Mouse (Mus musculus): ENCODE measurements around the gene Acss2. TPM values are rescaled to one million over a fixed set of nuclear protein-coding genes. Genes with fewer than 3 reads are reported as not detected.

The Acss2 gene
- polyA plus RNA-seq (2015; fragmentation: Nextera tagmentation; extraction: Ambion mirVana) = 15.0 and 16.8 TPM in 2 replicates

- TF ChIP-seq EP300 (IDR thresholded peaks at IDR 0.05) = no peak
- peak; percentile 89 for TF ChIP-seq CTCF (IDR thresholded peaks at IDR 0.05)
- DNase-seq (ENCODE audit: low spot score) (peak; percentile 100), ATAC-seq (peak; percentile 99)
- Histone ChIP-seq H3K4me3 (ENCODE audit: low read depth, low read length) (peak within 1 kb of the TSS; percentile 74), H3K27me3 (replicated peaks; ENCODE audit: insufficient read depth, low read length) (no peaks in the 10 kb centered on the region; the same call in 1 of the 2 replicates), H3K9ac (replicated peaks; ENCODE audit: low read depth) (peak within 1 kb of the TSS; percentile 39), H3K4me2 (replicated peaks; ENCODE audit: low read depth, low read length) (peak within 1 kb of the TSS; percentile 80), H3K36me3 (ENCODE audit: insufficient read depth, low read length) (no peaks in the 10 kb centered on the region), H3K4me1 (ENCODE audit: insufficient read depth, low read depth, low read length) (peaks cover 5% of the 10 kb centered on the region; the same call in 1 of the 2 replicates), H3K9me3 (ENCODE audit: low read length) (no peaks in the 10 kb centered on the region), H3K27ac (ENCODE audit: low read length) (peak within 1 kb of the TSS; percentile 68)
- WGBS = 2% methylated on average over 69 of the region's 70 CpGs
Observed at GRCm38 (mm10) chr2:155517455-155518423, at the start of gene Acss2, which contains the start of gene Ggt7. Gene Acss2 (plus strand): TSS chr2:155517948. Gene Ggt7 (minus strand): TSS chr2:155518237.

GRCm38 (mm10) chr2:155472671-155473569, 44.8 kb upstream of the Acss2 start:
- DNase-seq (ENCODE audit: low spot score) = peak; percentile 73
- Histone ChIP-seq H3K4me2 (replicated peaks; ENCODE audit: low read depth, low read length) (peak overlapping the region; percentile 77), H3K27me3 (replicated peaks; ENCODE audit: insufficient read depth, low read length) (no peaks in the 10 kb centered on the region), H3K9ac (replicated peaks; ENCODE audit: low read depth) (peak overlapping the region; percentile 96), H3K4me1 (ENCODE audit: insufficient read depth, low read depth, low read length) (peaks cover 9% of the 10 kb centered on the region; the same call in 1 of the 2 replicates), H3K9me3 (ENCODE audit: low read length) (no peaks in the 10 kb centered on the region), H3K36me3 (ENCODE audit: insufficient read depth, low read length) (no peaks in the 10 kb centered on the region), H3K4me3 (ENCODE audit: low read depth, low read length) (peak overlapping the region; percentile 96), H3K27ac (ENCODE audit: low read length) (peak overlapping the region; percentile 94)
- WGBS = 1% methylated on average over 30 of the region's 71 CpGs
- ATAC-seq = peak; percentile 78
- TF ChIP-seq EP300 (IDR thresholded peaks at IDR 0.05) = no peak
- TF ChIP-seq CTCF (IDR thresholded peaks at IDR 0.05) = no peak

DNA sequence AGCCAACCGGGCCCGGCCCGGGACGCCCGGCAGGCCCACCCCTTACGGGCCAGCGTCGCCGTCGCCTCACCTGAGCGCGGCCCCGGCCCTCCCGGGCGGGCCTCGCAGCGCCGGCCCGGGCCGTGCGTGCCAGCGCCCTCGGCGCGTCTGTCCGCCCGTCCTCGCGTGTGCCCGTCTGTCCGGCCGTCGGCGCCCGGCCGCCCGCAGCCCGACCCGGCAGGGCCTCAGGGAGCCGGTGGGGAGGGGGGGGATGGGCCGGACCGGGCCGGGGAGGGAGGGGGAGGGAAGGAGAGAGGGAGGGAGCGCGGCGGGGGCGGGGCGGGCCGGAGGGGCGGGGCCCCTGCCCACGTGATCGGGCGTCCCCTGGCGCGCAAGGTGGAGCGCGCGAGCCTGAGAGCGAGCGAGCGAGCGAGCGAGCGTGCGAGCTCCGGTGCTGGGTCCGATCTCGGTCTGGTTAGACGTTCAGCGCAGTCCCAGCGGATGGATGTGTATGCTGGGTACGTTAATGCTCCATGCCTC, 44.1 kb upstream of the Acss2 start, which contains the start of gene Ncoa6:
Gene Ncoa6, minus strand, starts transcription at position 325 of the 519 bp plus-strand sequence.
- peak within 1 kb of the TSS; percentile 77 for H3K4me2 ChIP-seq (replicated peaks; ENCODE audit: low read depth, low read length)
- H3K4me3 ChIP-seq (ENCODE audit: low read depth, low read length) = peak within 1 kb of the TSS; percentile 96
- DNase-seq (ENCODE audit: low spot score) (peak; percentile 84), ATAC-seq (peak; percentile 88)
- H3K27me3 ChIP-seq (replicated peaks; ENCODE audit: insufficient read depth, low read length) = no peaks in the 10 kb centered on the region
- H3K4me1 ChIP-seq (ENCODE audit: insufficient read depth, low read depth, low read length) = peaks cover 9% of the 10 kb centered on the region; the same call in 1 of the 2 replicates
- peak within 1 kb of the TSS; percentile 94 for H3K27ac ChIP-seq (ENCODE audit: low read length)
- no peaks in the 10 kb centered on the region for H3K36me3 ChIP-seq (ENCODE audit: insufficient read depth, low read length)
- TF ChIP-seq CTCF (IDR thresholded peaks at IDR 0.05) = no peak
- H3K9me3 ChIP-seq (ENCODE audit: low read length) = no peaks in the 10 kb centered on the region
- peak within 1 kb of the TSS; percentile 96 for H3K9ac ChIP-seq (replicated peaks; ENCODE audit: low read depth)
- WGBS = under 1% methylated on average over 17 of the region's 72 CpGs

DNA sequence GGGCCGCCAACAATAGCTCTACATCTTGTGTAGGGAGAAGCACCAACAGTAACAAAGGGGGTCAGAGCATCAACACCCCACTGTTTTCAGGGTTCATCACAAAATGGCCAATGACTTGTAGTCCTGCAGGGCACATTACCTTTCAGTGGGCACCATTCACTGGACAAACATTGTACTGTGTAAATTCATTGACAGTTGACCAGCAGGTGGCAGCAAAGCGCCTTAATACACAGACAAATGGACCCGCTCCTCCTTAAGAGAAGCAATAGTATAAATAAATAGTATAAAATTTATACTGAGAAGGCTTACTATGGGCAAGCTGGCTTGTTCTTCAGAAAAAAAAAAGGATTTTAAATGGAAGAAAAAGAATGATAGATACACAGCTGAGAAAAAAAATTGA, 35.7 kb upstream of the Acss2 start:
- TF ChIP-seq EP300 (IDR thresholded peaks at IDR 0.05) (no peak), CTCF (IDR thresholded peaks at IDR 0.05) (peak; percentile 71)
- WGBS = 46% methylated on average over 3 of the region's 3 CpGs
- Histone ChIP-seq H3K4me3 (ENCODE audit: low read depth, low read length) (no peak overlapping the region), H3K9ac (replicated peaks; ENCODE audit: low read depth) (no peak overlapping the region), H3K27me3 (replicated peaks; ENCODE audit: insufficient read depth, low read length) (no peaks in the 10 kb centered on the region), H3K27ac (ENCODE audit: low read length) (no peak overlapping the region), H3K4me1 (ENCODE audit: insufficient read depth, low read depth, low read length) (no peaks in the 10 kb centered on the region), H3K9me3 (ENCODE audit: low read length) (no peaks in the 10 kb centered on the region), H3K36me3 (ENCODE audit: insufficient read depth, low read length) (no peaks in the 10 kb centered on the region), H3K4me2 (replicated peaks; ENCODE audit: low read depth, low read length) (no peak overlapping the region)
- ATAC-seq = no peak
- peak; percentile 78 for DNase-seq (ENCODE audit: low spot score)

GRCm38 (mm10) chr2:155490998-155491397, 26.8 kb upstream of the Acss2 start:
- no peak overlapping the region for H3K27ac ChIP-seq (ENCODE audit: low read length)
- no peaks in the 10 kb centered on the region for H3K4me1 ChIP-seq (ENCODE audit: insufficient read depth, low read depth, low read length)
- H3K4me2 ChIP-seq (replicated peaks; ENCODE audit: low read depth, low read length) = no peak overlapping the region
- H3K27me3 ChIP-seq (replicated peaks; ENCODE audit: insufficient read depth, low read length) = no peaks in the 10 kb centered on the region
- TF ChIP-seq CTCF (IDR thresholded peaks at IDR 0.05) = no peak
- no peak for TF ChIP-seq EP300 (IDR thresholded peaks at IDR 0.05)
- no peaks in the 10 kb centered on the region for H3K9me3 ChIP-seq (ENCODE audit: low read length)
- WGBS = 86% methylated on average over 6 of the region's 6 CpGs
- DNase-seq (ENCODE audit: low spot score) (no peak), ATAC-seq (no peak)
- H3K4me3 ChIP-seq (ENCODE audit: low read depth, low read length) = no peak overlapping the region
- H3K36me3 ChIP-seq (ENCODE audit: insufficient read depth, low read length) = no peaks in the 10 kb centered on the region
- no peak overlapping the region for H3K9ac ChIP-seq (replicated peaks; ENCODE audit: low read depth)

All from lung, postnatal 0 days (tissue).